Mouse (Mus musculus) thymus, postnatal 0 days (tissue): ENCODE measurements at regions not wholly inside any gene's neighbourhood (a gene's known extent, or its start where the extent isn't known, plus 50 kb on each side); places are given as distances from the start of the nearest gene placed in this dataset.
"Not testable (repeated sequence)": the region's sequence is repeated elsewhere in the genome, so short reads cannot be mapped to it uniquely, and the experiment has no call there.

Source experiments
- DNase-seq: peaks from one replicate; pipeline ENCODE4 v3.0.0-alpha.2; 2015; ENCODE audit warnings: low spot score

DNA sequence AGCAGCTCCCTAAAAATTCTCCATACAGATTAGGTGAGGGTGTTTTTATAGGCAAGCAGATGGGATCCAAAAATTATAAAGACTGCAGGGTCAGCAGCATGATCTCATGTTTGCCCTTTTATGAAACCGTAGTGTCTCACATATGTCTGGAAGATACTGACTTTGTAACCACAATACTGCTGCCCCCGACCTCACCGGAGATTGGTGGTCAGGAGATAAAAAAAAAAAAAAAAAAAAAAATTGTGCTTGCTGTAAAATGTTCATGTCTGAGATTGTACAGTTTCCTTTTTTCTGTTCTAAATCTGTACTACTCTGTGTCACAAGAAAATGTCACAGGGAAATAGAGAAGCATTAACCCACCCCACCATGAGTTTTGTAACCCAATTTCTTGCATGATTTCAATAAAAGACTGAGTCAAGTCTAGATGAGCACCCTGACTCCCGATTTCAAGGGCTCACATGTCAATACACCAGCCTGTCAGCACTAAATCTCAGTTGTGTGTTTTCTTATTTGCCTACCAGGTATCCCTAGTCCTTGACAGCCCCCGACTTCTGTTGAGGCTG lies 169.5 kb upstream of the Ipo5 start:
- DNase-seq = no peak

DNA sequence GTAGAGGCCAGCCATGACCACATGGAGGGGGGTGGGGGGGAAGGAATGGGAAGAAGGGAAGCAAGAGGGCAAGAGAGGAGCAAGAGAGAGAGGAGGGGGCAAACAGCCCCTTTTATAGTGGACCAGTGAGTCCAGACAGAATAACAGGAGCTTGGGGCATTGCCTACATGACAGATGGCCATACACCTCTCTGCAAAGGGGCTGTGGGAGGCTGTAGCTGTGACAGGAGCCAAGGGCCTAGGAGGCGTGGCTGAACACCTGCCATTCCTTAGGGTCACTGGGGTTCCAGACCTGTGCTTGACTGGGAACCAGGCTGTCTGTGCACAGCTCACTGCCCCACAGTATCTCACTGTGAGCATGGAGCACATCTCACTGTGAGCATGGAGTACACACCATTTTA lies 157.0 kb upstream of the Ipo5 start:
- no peak for DNase-seq

- no peak for DNase-seq
Observed at GRCm38 (mm10) chr14:120755389-120755788, 155.6 kb upstream of the Ipo5 start.

GRCm38 (mm10) chr14:120758200-120758830 lies 152.7 kb upstream of the Ipo5 start:
- no peak for DNase-seq

DNA sequence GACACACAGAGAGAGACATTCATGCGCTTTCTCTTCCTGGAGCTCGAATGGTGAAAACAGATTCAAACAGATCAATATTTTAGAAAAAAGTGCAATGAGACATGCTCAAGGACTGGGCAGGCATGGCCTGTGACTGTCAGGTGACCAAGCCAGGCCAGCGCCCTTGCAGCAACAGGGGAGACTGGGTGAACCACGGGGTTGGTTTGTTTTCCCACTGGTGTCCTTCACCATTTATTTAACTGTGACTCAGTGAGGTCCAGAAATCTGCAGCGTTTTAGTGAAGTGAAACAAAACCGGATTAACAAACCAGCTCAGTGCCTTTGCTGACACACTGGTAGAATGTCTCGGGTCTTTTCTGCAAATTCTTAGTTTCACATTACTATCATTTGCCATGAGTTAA lies 148.9 kb upstream of the Ipo5 start:
- DNase-seq = no peak

GRCm38 (mm10) chr14:120762733-120763132 lies 148.3 kb upstream of the Ipo5 start:
- DNase-seq = no peak

- DNase-seq = no peak
Observed at GRCm38 (mm10) chr14:120763796-120764195, 147.2 kb upstream of the Ipo5 start.

- no peak for DNase-seq
Observed at GRCm38 (mm10) chr14:120764386-120764785, 146.6 kb upstream of the Ipo5 start.

- no peak for DNase-seq
Observed at GRCm38 (mm10) chr14:120766451-120766850, 144.6 kb upstream of the Ipo5 start.

GRCm38 (mm10) chr14:120770579-120770978 lies 140.4 kb upstream of the Ipo5 start:
- DNase-seq = no peak

DNA sequence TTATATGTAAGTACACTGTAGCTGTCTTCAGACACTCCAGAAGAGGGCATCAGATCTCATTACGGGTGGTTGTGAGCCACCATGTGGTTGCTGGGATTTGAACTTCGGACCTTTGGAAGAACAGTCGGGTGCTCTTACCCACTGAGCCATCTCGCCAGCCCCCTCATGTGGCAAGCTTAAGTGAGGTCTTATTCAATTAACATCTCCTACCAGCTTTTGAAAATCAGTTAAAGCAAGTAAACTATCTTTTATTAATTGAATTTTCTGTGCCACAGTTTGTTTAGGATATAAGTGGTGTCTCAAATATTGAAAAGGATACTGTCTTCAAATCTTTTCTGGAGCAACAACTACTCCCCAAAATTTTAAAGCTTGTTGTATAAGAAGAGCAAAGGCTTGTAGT lies 138.0 kb upstream of the Ipo5 start:
- not testable (repeated sequence) for DNase-seq

DNA sequence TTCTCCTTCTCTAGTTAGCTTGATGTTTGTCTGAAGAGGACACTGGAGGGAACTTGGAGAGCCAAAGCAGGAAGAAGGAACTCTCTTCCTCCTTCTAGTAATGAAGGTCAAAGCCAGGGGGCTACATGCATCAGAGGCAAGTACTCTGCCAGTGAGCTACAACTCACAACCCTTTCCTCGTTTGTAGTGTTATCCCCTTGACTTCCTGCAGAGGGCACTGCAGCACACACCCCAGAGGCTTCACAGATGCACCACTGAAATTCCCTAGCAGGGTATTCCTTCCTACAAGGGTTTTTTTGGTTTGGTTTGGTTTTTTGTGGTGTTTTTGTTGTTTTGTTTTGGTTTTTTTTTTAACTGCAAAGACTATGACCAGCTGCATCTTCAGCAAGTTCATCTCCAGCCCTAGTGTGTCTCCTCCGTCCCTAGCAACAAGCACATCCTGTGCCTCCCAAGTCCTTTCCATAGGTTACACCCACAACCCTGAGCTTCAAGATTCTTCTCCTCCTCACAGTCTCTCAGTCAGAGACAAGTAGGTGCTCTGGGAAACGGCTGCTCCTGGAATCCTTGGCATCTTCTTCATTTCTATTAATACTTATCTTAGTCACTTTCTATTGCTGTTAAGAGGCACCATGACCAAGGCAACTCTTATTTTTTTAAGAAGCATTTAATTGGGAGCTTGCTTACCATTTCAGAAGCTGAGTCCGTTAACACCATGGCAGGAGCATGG lies 119.0 kb upstream of the Ipo5 start:
- peak; percentile 2 for DNase-seq

- no peak for DNase-seq
Observed at GRCm38 (mm10) chr14:120797916-120798490, 113.0 kb upstream of the Ipo5 start.

DNA sequence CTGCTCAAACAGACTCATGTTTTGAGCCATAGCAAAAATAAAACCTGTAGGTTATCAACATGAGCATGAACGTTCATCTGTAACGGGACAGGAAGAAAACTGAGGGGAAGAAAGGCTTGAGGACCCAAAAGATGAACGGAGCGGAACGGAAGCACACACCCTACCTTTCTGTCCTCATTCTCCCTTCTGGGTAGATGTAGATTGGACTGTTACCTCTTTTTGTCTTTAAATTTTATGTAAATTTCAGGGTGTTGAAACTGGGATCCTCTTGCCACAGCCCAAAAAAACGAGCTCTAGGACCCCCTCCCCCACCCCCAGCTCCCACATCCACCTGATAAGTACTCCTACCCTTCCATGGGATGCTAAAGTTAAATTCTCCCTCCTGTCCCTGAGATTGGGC lies 107.8 kb upstream of the Ipo5 start:
- DNase-seq = no peak

- DNase-seq = no peak
Observed at GRCm38 (mm10) chr14:120803739-120804138, 107.3 kb upstream of the Ipo5 start.

DNA sequence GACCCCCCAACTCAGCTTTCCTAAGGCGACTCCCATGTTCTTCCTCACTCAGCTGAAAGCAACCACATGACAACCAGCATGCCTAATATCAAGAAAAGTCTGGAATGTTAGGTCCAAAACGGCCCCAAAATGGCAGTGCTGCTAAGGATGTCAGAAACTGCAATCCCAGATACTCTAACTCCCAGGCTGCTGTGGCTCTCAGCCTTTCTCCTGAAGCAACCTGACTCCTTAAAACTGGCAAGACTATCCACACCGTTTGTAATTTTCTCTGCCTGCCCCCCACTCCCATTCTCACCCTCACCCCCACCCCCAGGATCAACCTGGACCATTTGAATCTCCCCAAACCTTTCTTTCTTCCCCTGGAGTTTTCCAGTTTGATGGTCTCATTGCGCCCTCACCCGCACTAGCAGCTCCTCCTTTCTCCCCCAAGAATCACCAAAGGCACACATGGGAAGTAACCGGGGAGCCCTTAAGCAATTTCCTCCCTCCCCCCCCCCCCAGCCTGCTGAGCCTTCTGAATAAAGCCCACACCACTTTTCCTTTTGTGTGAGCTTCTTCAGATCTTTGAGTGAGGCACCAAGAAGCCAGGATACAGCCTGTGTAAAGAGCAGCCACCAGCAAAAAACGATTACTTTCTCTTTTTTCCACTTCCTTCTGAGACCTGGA lies 106.7 kb upstream of the Ipo5 start:
- DNase-seq = no peak

- DNase-seq = no peak
Observed at GRCm38 (mm10) chr14:120805137-120805536, 105.9 kb upstream of the Ipo5 start.

DNA sequence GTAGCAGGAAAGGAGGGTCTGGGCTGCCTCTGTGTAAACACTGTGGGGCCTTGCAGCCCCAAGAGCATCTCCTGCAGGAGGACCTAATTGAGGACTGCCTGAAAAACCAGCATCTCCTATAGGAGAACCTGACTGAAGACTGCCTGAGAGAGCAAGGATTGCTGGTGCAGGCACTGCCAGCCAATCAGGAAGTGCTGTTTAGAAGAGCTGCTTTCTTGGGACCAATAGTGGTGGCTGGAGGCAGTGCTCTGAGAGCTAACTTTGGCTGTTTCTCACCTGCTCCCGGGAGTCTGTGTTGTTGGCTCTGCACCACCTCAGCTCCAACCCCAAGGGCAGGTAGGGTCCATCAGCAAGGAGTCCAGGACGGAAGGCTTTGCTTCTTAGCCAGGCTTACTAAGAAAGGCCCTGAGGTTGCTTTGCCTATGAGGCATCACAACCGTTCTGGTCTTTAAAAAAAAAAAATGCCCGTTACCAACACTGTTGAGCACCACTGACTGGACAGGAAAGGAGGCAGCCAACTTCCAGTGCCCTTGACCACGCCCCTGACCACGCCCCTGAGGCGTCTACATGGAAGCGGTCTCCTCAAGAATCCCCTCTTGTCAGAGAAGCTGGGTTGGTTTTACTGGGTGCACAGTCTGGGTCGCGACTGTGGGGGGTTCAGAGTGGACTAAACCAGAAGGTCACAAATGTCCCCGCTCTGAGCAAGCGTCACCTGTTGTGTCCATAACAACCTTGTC lies 105.0 kb upstream of the Ipo5 start:
- DNase-seq = not testable (repeated sequence)

DNA sequence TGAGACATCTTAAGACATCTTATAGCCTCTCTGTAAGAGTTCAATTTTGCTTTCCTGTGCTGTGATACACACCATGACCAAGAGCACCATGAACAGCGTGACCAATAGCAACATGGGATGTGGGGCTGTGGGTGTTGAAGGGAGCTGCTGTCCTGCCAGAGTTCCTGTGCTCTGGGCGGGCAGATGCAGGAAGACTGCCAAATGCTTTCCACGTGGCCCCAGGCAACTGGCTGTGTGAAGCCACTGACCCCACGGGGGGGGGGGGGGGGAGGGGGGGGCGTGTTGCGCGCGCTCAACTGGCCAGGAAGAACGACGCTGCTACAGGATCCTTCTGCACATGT lies 104.5 kb upstream of the Ipo5 start:
- no peak for DNase-seq

DNA sequence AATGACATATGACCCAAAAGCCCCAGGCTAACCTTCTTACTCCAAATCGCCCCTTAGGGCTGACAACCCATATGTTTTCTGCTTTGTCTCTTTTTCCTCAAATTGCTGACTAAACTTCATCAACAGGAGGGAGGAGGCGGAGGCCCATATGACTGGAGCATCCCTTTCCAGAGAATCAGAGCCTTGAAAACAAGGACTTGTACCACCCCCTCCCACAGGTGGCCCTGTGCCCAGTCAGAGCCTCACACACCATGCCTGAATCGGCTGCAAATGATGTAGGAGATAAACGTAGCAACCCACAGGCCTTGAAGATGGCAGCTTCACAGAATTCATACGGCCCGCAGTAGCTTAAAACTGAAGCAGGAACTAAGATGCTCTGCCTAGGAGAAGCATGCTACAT lies 101.7 kb upstream of the Ipo5 start:
- DNase-seq = no peak

- DNase-seq = no peak
Observed at GRCm38 (mm10) chr14:120813938-120814337, 97.1 kb upstream of the Ipo5 start.
